Mouse (Mus musculus): ENCODE measurements around the gene Scarb2. TPM values are rescaled to one million over a fixed set of nuclear protein-coding genes. Genes with fewer than 3 reads are reported as not detected.
A peak's percentile ranks its signal among the peaks of the same experiment; 100 is the strongest.

The Scarb2 gene
- polyA plus RNA-seq, 1 experiment, result 8.4 TPM

DNA sequence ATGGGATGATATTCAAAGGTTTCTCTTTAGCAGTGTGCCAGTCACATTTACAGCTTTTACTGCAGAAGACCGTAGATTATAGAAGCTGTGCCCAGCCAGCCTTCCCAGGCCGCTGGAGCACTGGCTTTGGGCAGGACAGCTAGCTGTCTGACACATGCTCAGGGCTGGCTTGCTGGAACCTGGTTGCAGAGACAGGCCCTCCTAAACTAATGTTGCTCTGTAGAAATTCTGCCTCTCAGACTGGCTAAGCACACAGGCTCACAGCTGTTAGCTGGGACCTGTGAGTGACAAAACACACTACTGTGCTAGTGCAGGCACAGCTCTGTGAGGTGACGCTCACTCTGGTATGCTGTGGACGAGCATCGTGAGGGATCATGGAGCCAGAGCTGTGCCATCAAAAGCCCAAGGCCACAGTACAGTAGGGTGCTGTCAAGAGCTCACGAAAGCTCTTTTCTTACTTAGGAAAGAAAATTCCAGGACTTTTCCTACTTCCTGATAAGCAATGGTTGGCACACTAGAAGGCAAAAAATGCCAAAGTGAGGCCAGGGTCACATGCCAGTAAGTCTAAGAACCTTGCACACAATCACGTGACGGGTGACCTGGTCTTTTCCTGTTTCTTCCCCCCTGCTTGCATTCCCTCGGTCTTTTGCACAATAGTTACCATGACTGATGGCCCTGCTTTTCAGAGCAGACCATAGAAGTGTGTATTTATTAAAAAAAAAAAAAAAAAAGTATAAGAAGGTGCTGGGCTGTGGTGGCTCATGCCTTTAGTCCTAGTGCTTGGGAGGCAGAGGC lies 97.1 kb downstream of the Scarb2 start:
- no peak for TF ChIP-seq CTCF (IDR thresholded peaks at IDR 0.05; ENCODE audit: extremely low read depth, insufficient read length, insufficient replicate concordance, low read depth, low read length)
- TF ChIP-seq POLR2A (IDR thresholded peaks at IDR 0.05; ENCODE audit: low read depth, low read length), result no peak

DNA sequence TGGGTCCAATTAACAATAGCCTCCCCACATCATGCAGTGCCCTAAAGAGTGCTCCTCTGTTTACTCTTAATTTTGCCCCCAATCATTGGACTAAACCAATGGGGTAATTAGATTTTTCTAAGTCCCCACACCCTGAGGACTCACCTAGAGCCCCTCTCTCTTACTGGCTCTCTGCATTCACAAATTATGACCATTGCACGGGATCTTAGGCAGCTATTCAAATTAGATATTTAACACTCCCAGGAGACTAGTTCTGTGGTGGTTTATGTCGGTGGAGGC lies 102.3 kb downstream of the Scarb2 start:
- H3K27me3 ChIP-seq (ENCODE audit: control insufficient read depth, insufficient read depth, low read length), result no peaks in the 10 kb centered on the region
- WGBS, result 48% methylated on average over 2 of the region's 2 CpGs

More for the DNA sequence above, 97.1 kb downstream of the Scarb2 start:
- H3K36me3 ChIP-seq (ENCODE audit: control insufficient read depth, insufficient read depth, low read length), result peaks cover 4% of the 10 kb centered on the region
- no peaks in the 10 kb centered on the region for H3K27me3 ChIP-seq (ENCODE audit: control insufficient read depth, insufficient read depth, low read length)
- H3K4me3 ChIP-seq (ENCODE audit: low read depth, low read length), result no peak overlapping the region
- H3K4me1 ChIP-seq (ENCODE audit: control insufficient read depth, insufficient read depth, insufficient read length, low read length), result no peaks in the 10 kb centered on the region
- H3K27ac ChIP-seq (ENCODE audit: insufficient read depth, low read depth, low read length), result no peak overlapping the region
- WGBS, result 79% methylated on average over 9 of the region's 9 CpGs

GRCm38 (mm10) chr5:92403562-92404399 lies 102.9 kb downstream of the Scarb2 start:
- WGBS, result 72% methylated on average over 10 of the region's 10 CpGs
- Histone ChIP-seq H3K27ac (ENCODE audit: insufficient read depth, low read depth, low read length) (no peak overlapping the region), H3K27me3 (ENCODE audit: control insufficient read depth, insufficient read depth, low read length) (no peaks in the 10 kb centered on the region), H3K4me3 (ENCODE audit: low read depth, low read length) (no peak overlapping the region), H3K4me1 (ENCODE audit: control insufficient read depth, insufficient read depth, insufficient read length, low read length) (no peaks in the 10 kb centered on the region), H3K36me3 (ENCODE audit: control insufficient read depth, insufficient read depth, low read length) (no peaks in the 10 kb centered on the region)
- no peak for TF ChIP-seq CTCF (IDR thresholded peaks at IDR 0.05; ENCODE audit: extremely low read depth, insufficient read length, insufficient replicate concordance, low read depth, low read length)
- TF ChIP-seq POLR2A (IDR thresholded peaks at IDR 0.05; ENCODE audit: low read depth, low read length), result no peak

More for the DNA sequence above, 102.3 kb downstream of the Scarb2 start:
- H3K36me3 ChIP-seq (ENCODE audit: control insufficient read depth, insufficient read depth, low read length), result no peaks in the 10 kb centered on the region
- no peak overlapping the region for H3K4me3 ChIP-seq (ENCODE audit: low read depth, low read length)
- no peaks in the 10 kb centered on the region for H3K4me1 ChIP-seq (ENCODE audit: control insufficient read depth, insufficient read depth, insufficient read length, low read length)
- H3K27ac ChIP-seq (ENCODE audit: insufficient read depth, low read depth, low read length), result no peak overlapping the region
- TF ChIP-seq POLR2A (IDR thresholded peaks at IDR 0.05; ENCODE audit: low read depth, low read length) (no peak), CTCF (IDR thresholded peaks at IDR 0.05; ENCODE audit: extremely low read depth, insufficient read length, insufficient replicate concordance, low read depth, low read length) (no peak)

GRCm38 (mm10) chr5:92402816-92403215 lies 103.8 kb downstream of the Scarb2 start:
- WGBS, result 76% methylated on average over 9 of the region's 9 CpGs

GRCm38 (mm10) chr5:92398153-92398552 lies 108.5 kb downstream of the Scarb2 start:
- no peaks in the 10 kb centered on the region for H3K4me1 ChIP-seq (ENCODE audit: control insufficient read depth, insufficient read depth, insufficient read length, low read length)
- H3K27ac ChIP-seq (ENCODE audit: insufficient read depth, low read depth, low read length), result no peak overlapping the region
- no peaks in the 10 kb centered on the region for H3K36me3 ChIP-seq (ENCODE audit: control insufficient read depth, insufficient read depth, low read length)
- peaks cover 4% of the 10 kb centered on the region; the same call in 1 of the 2 replicates for H3K27me3 ChIP-seq (ENCODE audit: control insufficient read depth, insufficient read depth, low read length)
- TF ChIP-seq POLR2A (IDR thresholded peaks at IDR 0.05; ENCODE audit: low read depth, low read length), result no peak
- TF ChIP-seq CTCF (IDR thresholded peaks at IDR 0.05; ENCODE audit: extremely low read depth, insufficient read length, insufficient replicate concordance, low read depth, low read length), result peak; percentile 72; the same call in 1 of the 2 replicates
- H3K4me3 ChIP-seq (ENCODE audit: low read depth, low read length), result no peak overlapping the region
- 19% methylated on average over 5 of the region's 5 CpGs for WGBS

More at GRCm38 (mm10) chr5:92402816-92403215, 103.8 kb downstream of the Scarb2 start:
- Histone ChIP-seq H3K36me3 (ENCODE audit: control insufficient read depth, insufficient read depth, low read length) (no peaks in the 10 kb centered on the region), H3K27ac (ENCODE audit: insufficient read depth, low read depth, low read length) (no peak overlapping the region), H3K27me3 (ENCODE audit: control insufficient read depth, insufficient read depth, low read length) (no peaks in the 10 kb centered on the region), H3K4me1 (ENCODE audit: control insufficient read depth, insufficient read depth, insufficient read length, low read length) (no peaks in the 10 kb centered on the region), H3K4me3 (ENCODE audit: low read depth, low read length) (no peak overlapping the region)
- TF ChIP-seq CTCF (IDR thresholded peaks at IDR 0.05; ENCODE audit: extremely low read depth, insufficient read length, insufficient replicate concordance, low read depth, low read length), result no peak
- no peak for TF ChIP-seq POLR2A (IDR thresholded peaks at IDR 0.05; ENCODE audit: low read depth, low read length)

GRCm38 (mm10) chr5:92396476-92396875 lies 110.2 kb downstream of the Scarb2 start:
- H3K4me1 ChIP-seq (ENCODE audit: control insufficient read depth, insufficient read depth, insufficient read length, low read length), result no peaks in the 10 kb centered on the region; the same call in 1 of the 2 replicates
- no peak overlapping the region for H3K27ac ChIP-seq (ENCODE audit: insufficient read depth, low read depth, low read length)
- no peaks in the 10 kb centered on the region for H3K36me3 ChIP-seq (ENCODE audit: control insufficient read depth, insufficient read depth, low read length)
- H3K4me3 ChIP-seq (ENCODE audit: low read depth, low read length), result no peak overlapping the region
- WGBS, result 73% methylated on average over 6 of the region's 6 CpGs
- TF ChIP-seq POLR2A (IDR thresholded peaks at IDR 0.05; ENCODE audit: low read depth, low read length), result no peak
- TF ChIP-seq CTCF (IDR thresholded peaks at IDR 0.05; ENCODE audit: extremely low read depth, insufficient read length, insufficient replicate concordance, low read depth, low read length), result no peak
- peaks cover 18% of the 10 kb centered on the region for H3K27me3 ChIP-seq (ENCODE audit: control insufficient read depth, insufficient read depth, low read length)

- no peaks in the 10 kb centered on the region for H3K36me3 ChIP-seq (ENCODE audit: control insufficient read depth, insufficient read depth, low read length)
- TF ChIP-seq POLR2A (IDR thresholded peaks at IDR 0.05; ENCODE audit: low read depth, low read length), result no peak
- TF ChIP-seq CTCF (IDR thresholded peaks at IDR 0.05; ENCODE audit: extremely low read depth, insufficient read length, insufficient replicate concordance, low read depth, low read length), result no peak
- H3K27me3 ChIP-seq (ENCODE audit: control insufficient read depth, insufficient read depth, low read length), result peaks cover 18% of the 10 kb centered on the region
- H3K27ac ChIP-seq (ENCODE audit: insufficient read depth, low read depth, low read length), result no peak overlapping the region
- WGBS, result 67% methylated on average over 3 of the region's 3 CpGs
- H3K4me3 ChIP-seq (ENCODE audit: low read depth, low read length), result no peak overlapping the region
- H3K4me1 ChIP-seq (ENCODE audit: control insufficient read depth, insufficient read depth, insufficient read length, low read length), result no peaks in the 10 kb centered on the region; the same call in 1 of the 2 replicates
Measured at GRCm38 (mm10) chr5:92395764-92396163, 110.9 kb downstream of the Scarb2 start.
